Mouse (Mus musculus): ENCODE measurements around the gene Bcl2l2.

Gene Bcl2l2

DNA sequence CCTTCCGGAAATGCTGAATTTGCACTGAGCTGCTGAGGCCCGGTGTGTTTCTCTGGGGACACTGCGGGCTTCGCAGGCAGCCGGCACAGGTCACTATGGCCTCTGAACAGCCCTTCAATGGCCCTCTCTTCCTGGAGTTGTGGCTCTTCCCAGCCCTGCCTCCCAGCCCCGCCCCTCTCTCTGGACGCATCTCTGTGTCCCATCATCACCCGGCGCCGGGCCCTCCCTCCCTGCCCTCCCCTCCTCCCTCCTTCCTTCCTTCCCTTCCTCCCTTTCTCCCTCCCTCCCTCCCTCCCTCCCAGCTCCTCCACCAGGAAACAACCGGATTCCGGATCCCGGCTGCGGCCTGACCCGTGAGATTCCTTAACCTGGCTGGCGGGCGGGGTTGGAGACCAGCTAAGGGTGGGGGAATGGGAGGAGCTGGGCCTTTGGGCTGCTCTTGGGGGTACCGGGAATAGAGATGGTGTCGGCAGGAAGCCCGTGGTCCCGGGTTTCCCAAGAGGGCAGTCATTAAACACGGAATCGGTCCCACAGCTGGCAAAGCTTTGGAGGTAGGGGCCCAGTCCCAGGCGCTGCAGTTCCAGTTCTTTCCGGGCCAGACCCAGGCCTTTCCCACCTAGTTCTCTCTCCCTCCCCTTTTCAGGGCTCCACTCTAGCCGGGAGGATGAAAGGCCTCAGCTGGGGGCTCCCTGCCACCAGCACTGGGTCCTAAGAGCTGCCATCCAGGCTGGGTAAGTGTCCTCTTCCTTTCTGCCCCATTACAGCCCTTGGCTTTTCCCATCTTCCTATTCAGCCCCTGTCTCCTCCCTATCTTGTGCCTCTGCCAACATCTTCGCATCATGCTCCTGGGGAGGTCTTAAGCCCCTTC, at the start of gene Bcl2l2, which contains the start of gene Gm20521:
Gene Bcl2l2, plus strand, starts transcription at position 224 of the 868 bp plus-strand sequence.
Gene Gm20521, plus strand, starts transcription at position 288 of the 868 bp plus-strand sequence.
- DNase-seq (ENCODE audit: extremely low spot score): peak; percentile 91

DNA sequence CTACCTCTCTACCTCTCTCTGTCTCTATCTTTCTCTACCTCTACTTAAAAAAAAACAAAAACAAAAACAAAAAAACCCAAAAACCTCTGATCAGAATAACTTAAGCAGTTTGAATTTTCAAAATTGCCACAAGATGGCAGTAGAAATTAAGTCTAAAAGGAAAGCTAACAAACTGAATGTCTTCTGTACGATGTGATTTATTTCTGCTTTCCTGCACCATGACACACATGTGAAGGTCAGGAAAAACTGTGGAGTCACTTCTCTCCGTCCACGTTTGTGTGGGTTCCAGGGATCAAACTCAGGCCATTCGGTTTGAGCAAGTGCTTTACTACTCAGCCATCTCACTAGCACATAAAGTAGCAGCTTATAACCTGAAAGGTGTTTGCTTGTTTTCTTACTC, 39.7 kb upstream of the Bcl2l2 start:
- DNase-seq (ENCODE audit: extremely low spot score): peak; percentile 14

DNA sequence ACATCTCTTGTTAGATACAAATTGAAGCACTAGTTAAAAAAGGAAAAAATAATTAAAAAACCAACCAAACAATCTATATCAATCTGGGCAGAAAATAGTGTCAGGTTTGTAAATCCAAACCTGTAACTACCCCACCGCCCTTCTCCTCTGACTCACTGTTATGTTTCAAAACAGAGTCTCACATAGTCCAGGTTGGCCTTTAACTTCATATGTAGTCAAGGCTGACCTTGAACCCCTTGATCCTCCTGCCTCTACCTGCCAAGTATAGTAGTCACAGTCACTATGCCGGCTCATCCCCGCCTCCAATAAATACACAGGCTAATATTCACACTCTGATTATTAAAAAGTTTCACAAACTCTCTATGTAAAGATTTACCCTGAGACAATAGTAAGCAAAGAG, 27.5 kb upstream of the Bcl2l2 start:
- DNase-seq (ENCODE audit: extremely low spot score): no peak

DNA sequence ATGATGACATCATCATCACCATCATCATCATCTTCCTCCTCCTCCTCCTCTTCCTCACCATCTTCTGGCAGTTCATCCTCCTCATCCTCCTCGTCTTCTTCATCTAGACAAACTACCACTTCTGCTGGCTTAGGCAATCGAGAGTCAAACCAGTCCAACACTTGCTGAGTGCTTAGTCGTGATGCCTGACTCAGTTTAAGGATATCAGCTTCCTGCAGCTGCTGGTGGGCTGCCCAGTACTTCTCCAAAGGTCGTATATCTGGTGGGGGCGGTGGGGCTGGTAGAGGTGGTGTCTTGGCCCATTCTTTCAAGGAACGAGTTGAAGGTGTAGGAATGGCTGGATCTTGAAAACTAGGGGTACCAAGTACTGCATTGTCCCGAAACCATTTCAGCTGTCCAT, 26.5 kb upstream of the Bcl2l2 start:
- DNase-seq (ENCODE audit: extremely low spot score): no peak

DNA sequence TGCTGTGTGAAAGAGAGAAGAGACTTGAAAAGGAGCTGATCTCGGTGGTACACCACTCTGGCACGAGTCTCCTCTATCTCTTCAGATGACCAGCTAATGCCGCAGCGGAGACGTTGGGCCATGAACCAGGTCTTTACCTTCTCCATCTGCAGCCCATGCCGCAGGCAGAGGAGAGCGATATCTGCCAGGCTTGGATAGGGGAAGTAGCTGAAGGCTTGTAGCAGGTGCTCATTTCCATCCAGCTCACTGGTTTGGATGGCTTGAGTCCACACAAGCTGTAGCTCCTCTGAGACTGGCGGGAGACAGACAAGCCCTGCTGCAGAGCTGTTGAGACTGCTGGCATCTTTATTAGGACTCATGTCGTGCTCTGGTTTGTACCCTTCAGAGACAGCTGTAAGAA, 25.3 kb upstream of the Bcl2l2 start:
- no peak for DNase-seq (ENCODE audit: extremely low spot score)

DNA sequence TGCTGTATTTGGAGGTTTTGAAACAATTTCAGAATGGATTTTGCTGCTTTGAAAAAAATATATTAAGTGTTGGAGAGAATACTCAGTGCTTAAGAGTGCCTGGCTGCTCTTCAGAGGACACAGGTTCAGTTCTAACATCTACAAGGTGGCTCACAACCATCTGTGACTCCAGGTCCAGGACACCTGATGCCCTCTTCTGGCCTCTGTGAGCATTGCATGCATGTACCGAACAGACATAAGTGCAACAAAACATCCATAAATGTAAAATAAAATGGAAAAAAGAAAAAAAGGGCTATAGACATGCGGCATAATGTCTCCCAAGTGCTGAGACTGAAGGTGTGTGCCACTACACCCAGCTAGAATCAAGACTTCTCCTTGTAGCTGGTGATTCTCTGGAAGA, 22.7 kb upstream of the Bcl2l2 start:
- DNase-seq (ENCODE audit: extremely low spot score): peak; percentile 50

DNA sequence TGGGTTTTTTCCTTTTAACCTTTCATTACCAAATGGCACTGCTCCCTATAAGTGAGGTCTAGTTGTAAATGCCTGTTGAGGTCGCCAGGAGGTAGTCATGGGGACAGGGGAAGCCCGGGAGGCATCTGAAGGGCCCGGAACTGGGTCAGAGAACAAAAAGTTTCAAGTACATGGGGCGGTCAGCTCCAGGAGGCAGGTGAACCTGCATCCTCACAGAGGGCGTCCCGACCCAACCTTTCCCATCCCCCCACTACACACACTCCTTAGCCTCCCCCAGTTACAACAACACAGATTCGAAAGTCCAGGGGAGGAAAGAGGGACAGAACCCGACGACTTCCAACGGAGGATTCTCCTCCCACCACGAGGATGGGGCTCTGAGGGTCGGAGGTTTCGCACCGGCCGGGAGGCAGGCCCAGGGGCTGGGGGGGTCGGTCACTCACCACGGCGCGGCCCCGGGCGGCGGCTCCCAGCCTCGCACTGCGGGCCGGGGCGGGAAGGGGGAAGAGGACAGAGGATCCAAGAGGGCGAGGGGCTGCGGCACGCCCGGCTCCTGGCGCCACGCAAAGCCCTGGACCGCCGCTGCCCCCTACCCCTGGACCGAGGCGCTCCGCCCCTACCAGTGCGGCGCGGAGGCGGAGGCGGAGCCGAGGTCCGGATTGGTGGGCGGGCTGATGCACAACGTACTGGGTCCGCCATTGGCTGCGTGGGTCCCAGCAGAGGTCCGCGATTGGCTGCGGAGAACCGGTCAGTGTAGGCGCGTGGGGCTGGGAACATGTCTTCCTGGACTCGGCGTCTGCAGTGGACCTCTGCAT, 19.5 kb upstream of the Bcl2l2 start:
- peak; percentile 96 for DNase-seq (ENCODE audit: extremely low spot score)

DNA sequence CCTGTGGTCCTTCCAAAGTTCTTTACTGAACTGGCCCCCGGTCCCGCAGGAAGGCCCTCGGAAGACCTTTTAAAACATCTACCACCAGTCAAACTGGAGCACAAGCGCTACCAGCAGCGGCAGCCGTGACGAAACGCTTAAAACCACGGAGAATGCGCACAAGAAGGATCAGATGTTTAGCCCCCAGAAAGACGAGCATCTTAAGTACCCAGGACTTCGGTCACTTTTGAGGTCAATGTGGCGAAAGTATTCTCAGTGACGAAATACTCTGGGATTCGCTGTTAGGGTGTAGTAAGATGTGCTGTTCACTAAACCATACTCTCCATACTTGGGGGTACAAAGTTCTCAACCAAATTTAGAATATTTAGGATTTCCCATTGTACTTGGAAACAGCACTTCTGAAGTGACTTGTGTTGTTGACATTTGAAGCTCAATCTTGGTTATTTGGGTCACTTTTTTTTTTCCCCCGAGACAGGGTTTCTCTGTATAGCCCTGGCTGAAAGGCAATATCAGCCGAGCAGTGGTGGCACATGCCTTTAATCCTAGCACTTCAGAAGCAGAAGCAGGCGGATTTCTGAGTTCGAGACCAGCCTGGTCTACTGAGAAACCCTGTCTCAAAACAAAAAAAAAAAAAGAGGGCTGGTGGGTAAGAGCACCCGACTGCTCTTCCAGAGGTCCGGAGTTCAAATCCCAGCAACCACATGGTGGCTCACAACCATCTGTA, 18.7 kb upstream of the Bcl2l2 start:
- no peak for DNase-seq (ENCODE audit: extremely low spot score)

DNA sequence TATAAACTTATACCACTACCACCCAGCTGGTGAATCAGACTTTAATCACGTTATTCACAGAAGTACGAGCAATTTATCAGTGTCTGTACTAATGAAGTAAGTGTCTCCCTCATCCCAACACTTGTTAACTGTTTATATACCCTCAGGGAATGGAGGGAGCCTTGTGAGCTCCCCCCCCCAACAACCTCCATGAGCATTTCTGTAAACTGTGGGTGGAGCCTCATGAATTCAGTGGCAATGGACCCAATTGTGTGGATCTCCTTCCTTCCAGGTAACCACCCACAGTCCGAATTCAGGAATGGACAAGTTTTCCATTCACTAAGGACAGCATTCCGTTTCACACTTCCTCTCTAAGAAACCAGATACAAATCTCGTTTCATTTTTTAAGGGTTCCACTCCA, 17.6 kb upstream of the Bcl2l2 start:
- DNase-seq (ENCODE audit: extremely low spot score): no peak

DNA sequence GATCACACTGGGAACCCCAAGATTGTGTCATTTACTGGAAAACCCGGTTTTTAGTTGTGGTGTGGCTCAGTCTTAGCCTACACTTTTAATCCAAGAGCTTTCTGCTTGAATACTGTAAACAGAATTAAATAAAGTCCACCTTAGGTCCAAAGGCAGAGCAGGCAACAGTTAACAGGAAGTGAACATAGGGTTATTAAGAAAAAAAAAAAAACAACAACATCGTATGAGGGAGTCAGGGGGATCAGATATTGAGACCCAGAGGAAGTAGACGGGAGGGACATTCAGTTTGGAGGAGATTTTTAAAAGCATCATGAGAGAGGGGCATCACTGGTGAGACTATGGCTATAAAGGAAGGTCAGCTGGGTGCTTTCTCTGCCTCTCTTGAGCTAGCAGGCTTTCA, 16.9 kb upstream of the Bcl2l2 start:
- DNase-seq (ENCODE audit: extremely low spot score): no peak

DNA sequence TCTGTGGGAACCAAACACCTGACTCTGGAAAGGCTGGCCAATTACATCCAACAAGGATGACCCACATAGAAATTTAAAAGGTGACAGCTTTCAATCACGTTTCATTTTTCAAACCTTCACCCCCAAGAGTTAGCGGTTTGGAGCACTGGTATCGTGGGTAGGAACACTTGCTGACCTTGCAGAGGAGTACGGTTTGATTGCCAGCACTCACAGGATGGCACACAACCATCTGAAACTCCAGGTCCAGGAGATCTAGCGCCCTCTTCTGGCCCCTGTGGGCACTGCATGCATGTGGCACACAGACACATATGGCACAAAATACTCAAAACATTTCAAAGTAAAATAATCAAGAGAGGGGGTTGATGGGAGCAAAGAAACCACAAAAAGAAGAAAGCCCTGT, 16.2 kb upstream of the Bcl2l2 start:
- DNase-seq (ENCODE audit: extremely low spot score): peak; percentile 14

DNA sequence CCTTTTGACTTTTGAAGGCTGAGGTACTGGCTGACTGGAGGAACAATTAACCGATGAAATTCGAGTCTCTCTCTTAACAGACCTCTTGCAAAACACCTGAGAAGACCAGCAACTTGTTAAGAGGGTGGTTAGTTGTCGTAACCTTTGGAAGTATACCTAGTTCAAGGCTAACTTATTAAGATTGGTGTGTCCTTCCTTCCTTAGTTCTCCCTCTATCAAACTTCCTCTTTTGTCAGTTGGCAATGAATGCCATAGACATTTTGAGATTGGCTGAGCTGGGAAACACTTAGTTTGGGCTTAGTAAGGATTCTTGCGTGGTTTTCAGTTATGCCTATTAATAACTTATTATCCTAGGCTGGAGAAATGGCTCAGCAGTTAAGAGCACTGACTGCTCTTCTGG, 15.2 kb upstream of the Bcl2l2 start:
- no peak for DNase-seq (ENCODE audit: extremely low spot score)

DNA sequence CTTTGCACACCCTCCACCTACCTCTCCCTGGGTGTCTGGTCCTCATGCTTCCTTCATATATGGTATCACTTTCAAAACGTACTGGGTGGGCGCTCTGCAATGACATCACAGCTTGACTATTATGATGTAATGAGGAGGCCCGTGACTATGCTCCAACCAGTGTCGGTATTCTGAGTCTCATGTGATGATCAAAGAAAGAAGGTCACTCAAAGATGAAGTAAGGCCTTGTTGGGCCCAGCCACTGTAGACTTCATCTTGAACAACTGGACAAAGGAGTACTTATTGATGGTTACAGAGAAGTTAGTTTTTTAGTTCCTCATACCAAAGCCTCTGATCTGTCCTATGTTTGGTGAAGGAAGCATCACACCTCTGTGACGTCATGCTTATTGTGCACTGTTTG, 12.3 kb upstream of the Bcl2l2 start, which contains the start of gene Homez:
Gene Homez, minus strand, starts transcription at position 101 of the 400 bp plus-strand sequence.
- no peak for DNase-seq (ENCODE audit: extremely low spot score)

DNA sequence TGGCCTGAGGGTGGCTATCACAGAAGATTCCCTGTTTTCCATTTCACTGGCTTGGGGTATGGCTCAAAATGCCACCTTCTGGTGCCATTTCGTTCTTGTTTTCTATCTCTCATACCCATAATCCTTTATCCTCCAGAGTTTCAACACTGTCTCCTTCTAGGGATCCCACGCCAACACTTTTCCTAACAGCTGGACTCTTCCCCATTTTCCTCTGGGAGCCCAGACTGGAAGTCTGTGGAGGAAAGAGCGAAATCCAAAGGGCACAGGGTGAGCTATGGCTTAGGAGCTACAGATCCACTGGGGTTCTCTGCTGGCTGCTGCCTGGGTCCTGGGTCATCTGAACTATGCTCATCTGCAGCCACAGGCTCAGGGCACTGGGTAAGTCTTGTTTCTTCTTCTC, 9.0 kb upstream of the Bcl2l2 start:
- DNase-seq (ENCODE audit: extremely low spot score): no peak

DNA sequence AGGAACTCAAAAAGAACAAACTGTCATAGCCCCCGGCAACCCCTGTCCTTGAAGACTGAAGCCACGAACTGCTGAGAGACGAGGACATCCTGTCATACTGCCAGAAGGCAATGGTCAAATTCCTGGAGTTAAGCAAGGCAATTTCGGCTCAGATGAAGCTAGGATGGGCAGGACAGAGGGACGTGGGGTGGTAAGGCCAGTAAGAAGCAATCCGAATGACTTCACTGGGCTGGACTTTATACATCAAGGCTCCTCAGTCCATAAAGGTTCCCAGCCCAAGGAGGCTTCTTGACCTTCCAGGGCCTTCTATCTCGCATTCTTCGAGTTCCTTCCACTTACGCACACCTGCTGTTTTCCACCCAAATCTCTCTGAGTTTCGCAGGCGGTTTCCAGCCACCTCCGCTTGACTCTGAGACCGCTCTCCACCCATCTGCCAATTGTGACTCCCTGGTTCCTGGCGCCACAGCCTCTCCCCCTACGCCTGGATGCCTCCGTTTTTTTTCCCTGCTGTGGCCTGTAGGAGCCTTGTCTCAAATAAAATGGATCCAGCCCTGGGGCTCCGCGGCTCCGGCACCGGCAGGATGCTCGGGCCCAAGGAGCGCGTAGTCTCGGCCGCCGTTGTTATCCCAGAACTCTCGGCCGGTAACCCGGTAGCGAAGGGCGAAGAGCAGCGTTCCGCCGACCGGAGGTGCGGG, 7.2 kb upstream of the Bcl2l2 start:
- peak; percentile 13 for DNase-seq (ENCODE audit: extremely low spot score)

DNA sequence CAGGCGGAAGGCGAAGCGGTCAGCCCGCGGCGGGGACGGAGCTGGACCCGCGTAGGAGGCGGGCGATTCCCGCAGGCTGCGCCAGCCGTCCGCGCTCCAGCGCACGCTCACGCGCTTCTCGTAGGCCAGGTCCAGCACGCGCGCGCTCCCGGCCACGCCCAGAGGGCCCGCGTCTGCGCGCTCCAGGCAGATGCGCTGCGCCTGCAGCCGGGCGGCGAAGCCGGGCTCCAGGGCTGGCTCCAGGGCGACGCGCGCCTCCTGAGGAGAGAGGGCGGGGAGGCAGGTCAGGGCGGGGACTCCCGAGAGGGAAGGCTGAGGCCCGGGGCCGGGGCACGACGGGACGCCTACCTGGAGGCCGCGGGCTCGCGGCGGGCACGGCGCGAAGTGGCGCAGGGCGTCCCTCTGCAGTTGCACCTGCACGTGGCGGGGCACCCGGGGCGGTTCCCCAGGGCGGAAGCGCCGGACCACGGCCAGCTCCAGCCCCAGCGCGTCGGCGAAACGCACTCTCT, 6.6 kb upstream of the Bcl2l2 start:
- peak; percentile 88 for DNase-seq (ENCODE audit: extremely low spot score)

DNA sequence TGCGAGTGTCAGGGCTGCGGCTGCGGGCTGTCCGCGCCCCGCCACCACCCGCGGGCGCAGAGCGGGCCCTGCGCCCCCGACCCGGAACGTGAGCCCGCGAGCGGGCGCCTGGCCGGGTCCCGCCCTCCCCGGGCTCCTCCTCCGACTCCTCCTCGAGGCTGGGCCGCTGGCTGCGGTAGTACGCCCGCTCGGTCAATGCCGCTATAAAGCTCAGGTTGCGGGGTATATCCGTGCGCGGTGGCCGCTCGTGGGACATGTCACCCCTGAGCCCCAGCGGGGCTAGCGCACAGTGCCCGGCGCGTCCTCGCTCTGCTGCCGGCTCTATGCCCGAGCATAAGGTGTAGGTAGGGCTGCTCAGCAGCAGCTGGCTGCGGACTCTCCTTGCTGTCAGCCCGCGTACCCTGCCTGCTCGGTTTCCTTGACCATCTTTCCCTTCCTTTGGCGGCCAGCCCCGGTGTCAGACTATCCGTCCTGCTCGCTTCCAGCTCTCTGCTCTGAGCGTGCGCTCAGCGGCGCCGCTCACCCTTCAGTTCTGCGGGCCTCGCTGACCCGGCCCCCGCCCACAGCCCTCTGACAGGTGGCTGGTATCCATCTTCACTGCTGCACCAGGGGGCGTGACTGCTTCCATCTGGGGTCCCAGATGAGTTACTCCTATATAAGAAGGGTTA, 6.0 kb upstream of the Bcl2l2 start, which contains the start of gene Ppp1r3e:
Gene Ppp1r3e, minus strand, starts transcription at position 503 of the 668 bp plus-strand sequence.
- DNase-seq (ENCODE audit: extremely low spot score): peak; percentile 69

DNA sequence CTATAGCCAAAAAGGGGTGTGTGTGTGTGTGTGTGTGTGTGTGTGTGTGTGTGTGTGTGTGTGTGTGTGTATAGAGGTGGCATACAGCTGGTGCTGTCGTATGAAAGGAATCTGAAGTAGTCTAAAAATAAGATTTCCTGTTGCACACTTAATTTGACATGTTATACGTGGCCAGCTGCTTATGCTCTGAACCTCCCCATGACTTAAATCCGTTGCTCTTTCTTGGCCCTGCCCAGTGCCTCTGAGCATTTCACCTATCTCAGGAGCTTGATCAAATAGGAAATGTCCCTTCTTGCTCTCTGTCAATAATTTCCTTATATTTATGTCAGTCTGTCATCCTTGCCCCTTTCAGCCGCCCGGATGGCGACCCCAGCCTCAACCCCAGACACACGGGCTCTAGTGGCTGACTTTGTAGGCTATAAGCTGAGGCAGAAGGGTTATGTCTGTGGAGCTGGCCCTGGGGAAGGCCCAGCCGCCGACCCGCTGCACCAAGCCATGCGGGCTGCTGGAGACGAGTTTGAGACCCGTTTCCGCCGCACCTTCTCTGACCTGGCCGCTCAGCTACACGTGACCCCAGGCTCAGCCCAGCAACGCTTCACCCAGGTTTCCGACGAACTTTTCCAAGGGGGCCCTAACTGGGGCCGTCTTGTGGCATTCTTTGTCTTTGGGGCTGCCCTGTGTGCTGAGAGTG, 990 bp downstream of the Bcl2l2 start:
- DNase-seq (ENCODE audit: extremely low spot score): no peak

DNA sequence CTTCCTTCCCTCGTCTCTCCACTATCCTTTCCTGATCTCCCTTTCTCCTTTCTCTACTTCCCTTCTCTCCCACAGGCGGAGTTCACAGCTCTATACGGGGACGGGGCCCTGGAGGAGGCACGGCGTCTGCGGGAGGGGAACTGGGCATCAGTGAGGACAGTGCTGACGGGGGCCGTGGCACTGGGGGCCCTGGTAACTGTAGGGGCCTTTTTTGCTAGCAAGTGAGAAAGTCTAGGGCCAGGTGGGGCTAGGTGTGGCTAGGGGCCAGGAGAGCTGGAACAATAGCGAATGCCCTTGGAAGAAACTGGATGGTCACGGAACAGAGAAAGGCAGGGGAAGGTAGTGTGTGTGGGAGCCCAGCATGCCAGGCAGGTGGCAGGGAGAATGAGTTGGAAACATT, 2.1 kb downstream of the Bcl2l2 start:
- no peak for DNase-seq (ENCODE audit: extremely low spot score)

DNA sequence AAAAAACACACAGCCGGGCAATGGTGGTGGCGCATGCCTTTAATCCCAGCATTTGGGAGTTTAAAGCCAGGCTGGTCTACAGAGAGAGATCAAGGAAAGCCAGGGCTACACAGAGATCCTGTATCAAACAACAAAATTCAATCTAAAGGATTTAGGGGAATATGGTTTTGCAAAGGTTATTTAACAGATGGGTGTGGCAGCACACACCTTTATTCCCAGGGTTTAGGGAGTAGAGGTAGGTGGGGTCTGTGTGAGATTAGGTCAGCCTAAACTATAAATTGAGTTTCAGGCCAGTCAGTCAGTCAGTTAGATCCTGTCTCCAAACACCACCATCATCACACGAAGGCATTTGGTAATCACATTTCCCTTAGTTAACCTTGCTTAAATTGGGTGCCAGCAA, 9.0 kb downstream of the Bcl2l2 start, which contains the start of gene Pabpn1:
Gene Pabpn1, plus strand, starts transcription at position 301 of the 400 bp plus-strand sequence.
- no peak for DNase-seq (ENCODE audit: extremely low spot score)

Measured in embryo, embryonic 9.5 days (tissue).